Mouse (Mus musculus) forebrain, embryonic 10.5 days (tissue): Measurements from ENCODE around the gene Wdr25. TPM values are rescaled to one million over a fixed set of nuclear protein-coding genes. Genes with fewer than 3 reads are reported as not detected.

Source experiments
- DNase-seq: peaks from one replicate; pipeline ENCODE4 v3.0.0-alpha.2; 2017; ENCODE audit warnings: low spot score; ENCODE audit errors: extremely low spot score
- H3K27ac ChIP-seq: fragments of 300-500 bp; sonication (generic); 2 replicates; pipeline ENCODE4 v1.5.1; 2016; ENCODE audit warnings: mild to moderate bottlenecking
- H3K27me3 ChIP-seq: fragments of 300-500 bp; sonication (generic); 2 replicates; pipeline ENCODE4 v1.6.1; 2016; ENCODE audit warnings: mild to moderate bottlenecking; ENCODE audit not compliant: poor library complexity, severe bottlenecking
- H3K36me3 ChIP-seq: fragments of 300-500 bp; sonication (generic); replicated peaks from 2 replicates; pipeline ENCODE4 v1.6.1; 2016; ENCODE audit warnings: mild to moderate bottlenecking, moderate library complexity
- H3K4me1 ChIP-seq: fragments of 300-500 bp; sonication (generic); 2 replicates; pipeline ENCODE4 v1.6.1; 2016
- H3K4me3 ChIP-seq: fragments of 300-500 bp; sonication (generic); 2 replicates; pipeline ENCODE4 v1.5.1; 2016; ENCODE audit warnings: mild to moderate bottlenecking, moderate library complexity
- H3K9me3 ChIP-seq: fragments of 300-500 bp; sonication (generic); 2 replicates; pipeline ENCODE4 v1.6.1; 2016; ENCODE audit warnings: mild to moderate bottlenecking, moderate library complexity
- WGBS: fragments of 180-500 bp; shearing (Covaris S2); methylation state at CpG from one replicate; pipeline ENCODE4 v1.1.7; 2016; 5-methylcytosine and 5-hydroxymethylcytosine counted together
- polyA plus RNA-seq: library from polyadenylated mRNA; unstranded; fragments of >200 nt; fragmentation: Nextera tagmentation; extraction: Ambion mirVana; gene quantifications from 2 replicates; pipeline ENCODE4 v1.2.1, GENCODE M21; 2016

Wdr25 gene
- polyA plus RNA-seq, 1 experiment from 2014 or later: 9.9 TPM

DNA sequence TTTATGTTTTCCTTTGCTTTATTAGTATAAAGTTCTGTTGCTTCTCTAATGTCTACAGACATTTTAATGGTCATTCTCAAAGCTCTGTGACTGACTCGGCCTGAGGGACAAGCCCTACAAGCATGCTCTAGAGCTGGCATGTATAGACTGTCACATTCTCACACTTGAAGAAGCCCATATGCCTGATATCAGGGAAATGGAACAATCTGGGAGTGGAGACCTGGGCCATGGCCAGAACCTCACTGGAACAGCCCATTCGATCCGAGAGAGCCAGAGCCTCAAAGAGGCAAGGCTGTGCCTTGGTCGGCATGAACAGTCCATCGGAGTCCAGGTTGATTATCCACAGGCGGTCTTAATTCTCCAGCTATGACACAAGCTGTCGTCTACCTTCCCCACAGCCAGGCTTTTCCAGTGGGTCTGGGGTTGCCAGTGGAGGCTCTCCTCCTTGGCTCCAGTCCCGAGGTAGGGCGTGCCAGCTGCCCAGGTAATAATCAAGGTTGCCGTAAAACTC is 128.8 kb downstream of the Wdr25 start:
- 90% methylated on average over 10 of the region's 10 CpGs for WGBS

DNA sequence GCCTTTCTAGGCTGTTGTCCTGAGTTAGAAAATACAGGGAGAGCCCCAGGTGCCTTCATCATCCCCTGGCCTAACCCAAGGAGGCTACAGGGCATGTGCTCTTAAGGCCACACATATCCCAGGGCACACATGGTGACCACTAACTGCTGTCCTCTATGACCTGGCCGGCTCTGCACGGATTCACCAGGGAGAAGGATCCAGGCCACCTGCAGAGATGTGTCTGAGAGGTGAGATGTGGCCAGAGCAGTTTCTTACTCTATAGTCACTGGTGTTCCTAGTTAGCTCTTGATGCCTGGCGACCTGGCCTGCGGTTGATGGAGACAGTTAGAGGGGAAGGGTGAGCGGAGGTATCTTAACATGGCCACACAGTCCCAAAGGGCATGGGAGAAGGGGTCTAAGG is 129.5 kb downstream of the Wdr25 start:
- H3K4me3 ChIP-seq: no peak overlapping the region
- no peak for DNase-seq
- no peaks in the 10 kb centered on the region for H3K4me1 ChIP-seq
- no peak overlapping the region for H3K27ac ChIP-seq
- WGBS: 86% methylated on average over 5 of the region's 5 CpGs
- H3K36me3 ChIP-seq: 0 out of 2 replicates have a peak, but pooled peaks cover 5% of the 10 kb centered on the region
- H3K9me3 ChIP-seq: no peaks in the 10 kb centered on the region
- H3K27me3 ChIP-seq: peaks cover 4% of the 10 kb centered on the region

More for the DNA sequence above, 128.8 kb downstream of the Wdr25 start:
- no peak for DNase-seq
- H3K4me1 ChIP-seq: no peaks in the 10 kb centered on the region
- H3K9me3 ChIP-seq: no peaks in the 10 kb centered on the region
- 0 out of 2 replicates have a peak, but pooled peaks cover 5% of the 10 kb centered on the region for H3K36me3 ChIP-seq
- H3K27ac ChIP-seq: no peak overlapping the region
- peaks cover 4% of the 10 kb centered on the region for H3K27me3 ChIP-seq
- H3K4me3 ChIP-seq: no peak overlapping the region

DNA sequence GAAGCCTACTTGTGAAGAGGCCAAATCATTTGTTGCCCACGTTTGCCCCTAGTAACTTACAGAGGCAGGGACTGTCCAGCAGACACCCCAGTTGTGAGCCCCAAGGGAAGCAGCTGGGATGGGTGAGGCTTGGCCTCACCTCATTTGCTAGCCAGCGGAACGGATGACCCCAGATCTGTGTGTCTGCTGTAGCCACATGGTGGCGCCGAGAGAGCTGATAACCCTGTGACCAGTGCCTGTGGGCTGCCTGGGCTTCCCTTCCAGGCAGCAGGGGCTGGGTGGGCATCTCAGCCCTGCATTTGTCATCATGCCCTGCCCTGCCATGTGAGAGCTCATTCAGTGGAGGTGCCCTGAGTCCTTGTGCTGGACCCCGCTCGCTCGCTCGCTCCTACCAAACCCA is 130.3 kb downstream of the Wdr25 start:
- Histone ChIP-seq H3K36me3 (0 out of 2 replicates have a peak, but pooled peaks cover 5% of the 10 kb centered on the region), H3K4me3 (no peak overlapping the region), H3K27me3 (peaks cover 4% of the 10 kb centered on the region), H3K4me1 (no peaks in the 10 kb centered on the region), H3K27ac (no peak overlapping the region), H3K9me3 (no peaks in the 10 kb centered on the region)
- no peak for DNase-seq
- 61% methylated on average over 9 of the region's 9 CpGs for WGBS

DNA sequence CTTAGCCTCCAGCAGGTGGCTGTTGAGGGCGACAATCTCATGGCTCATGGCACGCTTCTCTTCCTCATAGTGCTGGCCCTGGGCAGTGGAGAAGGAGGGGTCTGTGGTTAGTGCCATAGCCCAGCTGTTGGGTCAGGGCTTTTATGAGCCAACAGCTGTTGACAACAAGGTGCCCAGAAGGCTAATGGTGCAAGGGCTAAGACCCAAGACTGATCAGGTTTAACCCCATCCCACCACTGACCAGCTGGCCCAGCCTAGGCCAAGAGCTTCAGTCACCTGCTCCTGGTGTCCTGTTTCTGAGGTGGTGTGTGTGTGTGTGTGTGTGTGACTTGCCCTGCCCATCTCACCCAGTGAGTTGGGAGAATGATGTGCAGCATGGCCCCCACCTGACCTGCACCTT is 143.6 kb downstream of the Wdr25 start:
- Histone ChIP-seq H3K27me3 (peaks cover 57% of the 10 kb centered on the region), H3K27ac (no peak overlapping the region)

DNA sequence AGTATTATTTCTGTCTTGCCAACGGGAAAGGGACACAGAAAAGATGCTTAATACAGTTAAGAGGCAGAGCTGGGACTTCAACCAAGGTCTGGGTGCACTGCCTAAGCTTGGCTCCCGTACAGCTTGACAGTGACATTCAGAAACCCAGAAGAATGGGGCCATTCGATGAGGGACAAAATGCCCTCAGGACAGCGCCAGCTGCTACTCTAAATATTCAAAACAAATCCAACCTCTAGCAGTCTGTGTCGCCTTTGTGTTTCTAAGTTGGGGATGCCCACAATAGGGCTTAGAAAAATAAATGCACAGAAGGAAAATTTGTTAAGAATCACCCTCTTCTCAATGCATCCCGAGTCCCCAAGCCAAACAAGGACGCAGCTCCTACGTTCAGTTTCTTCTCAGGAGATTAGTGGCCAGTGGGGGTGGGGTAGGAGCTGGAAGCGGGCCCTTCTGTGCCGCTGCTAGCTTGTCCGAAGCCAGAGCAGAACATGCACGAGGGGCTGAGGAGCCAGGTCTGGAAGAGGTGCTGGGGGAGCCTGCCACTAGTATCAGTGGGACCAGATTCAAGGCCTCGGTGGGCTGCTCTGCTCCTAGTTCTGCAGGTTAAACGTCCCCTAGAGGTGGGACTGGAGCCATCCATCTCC is 144.9 kb downstream of the Wdr25 start:
- H3K4me1 ChIP-seq: peaks cover 47% of the 10 kb centered on the region
- peak overlapping the region; percentile 45; the same call in 1 of the 2 replicates for H3K27ac ChIP-seq
- peaks cover 11% of the 10 kb centered on the region for H3K9me3 ChIP-seq
- peaks cover 55% of the 10 kb centered on the region for H3K27me3 ChIP-seq
- no peak for DNase-seq
- peaks cover 11% of the 10 kb centered on the region for H3K36me3 ChIP-seq
- WGBS: 36% methylated on average over 14 of the region's 14 CpGs
- no peak overlapping the region for H3K4me3 ChIP-seq

More for the DNA sequence above, 143.6 kb downstream of the Wdr25 start:
- peaks cover 14% of the 10 kb centered on the region for H3K9me3 ChIP-seq
- peaks cover 53% of the 10 kb centered on the region for H3K4me1 ChIP-seq
- H3K36me3 ChIP-seq: peaks cover 12% of the 10 kb centered on the region
- H3K4me3 ChIP-seq: no peak overlapping the region
- no peak for DNase-seq
- WGBS: 91% methylated on average over 2 of the region's 2 CpGs

DNA sequence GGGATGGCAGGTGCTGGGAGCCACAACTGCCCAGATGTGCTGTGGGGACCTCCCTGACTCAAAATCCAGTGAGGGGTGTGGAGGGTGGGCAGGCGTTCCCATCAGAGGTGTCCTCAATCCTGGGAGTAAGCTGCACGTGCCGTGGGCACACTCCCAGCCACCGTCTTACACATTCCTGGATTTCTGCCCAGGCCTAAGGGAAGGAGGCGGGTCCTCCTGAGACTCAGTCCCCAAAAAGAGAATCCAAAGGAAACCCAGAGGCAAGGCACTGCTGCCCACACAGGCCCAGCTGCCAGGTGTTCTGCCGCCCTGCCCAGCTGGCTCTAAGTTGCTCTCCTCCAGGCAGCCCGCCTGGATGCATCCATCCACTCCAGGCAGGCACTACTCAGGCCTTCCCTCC is 145.9 kb downstream of the Wdr25 start:
- H3K9me3 ChIP-seq: 0 out of 2 replicates have a peak, but pooled peaks cover under 1% of the 10 kb centered on the region
- peak overlapping the region; percentile 45; the same call in 1 of the 2 replicates for H3K27ac ChIP-seq
- peaks cover 52% of the 10 kb centered on the region for H3K27me3 ChIP-seq
- H3K36me3 ChIP-seq: 0 out of 2 replicates have a peak, but pooled peaks cover 2% of the 10 kb centered on the region
- peaks cover 40% of the 10 kb centered on the region for H3K4me1 ChIP-seq
- H3K4me3 ChIP-seq: no peak overlapping the region
- WGBS: 92% methylated on average over 7 of the region's 7 CpGs
- no peak for DNase-seq

DNA sequence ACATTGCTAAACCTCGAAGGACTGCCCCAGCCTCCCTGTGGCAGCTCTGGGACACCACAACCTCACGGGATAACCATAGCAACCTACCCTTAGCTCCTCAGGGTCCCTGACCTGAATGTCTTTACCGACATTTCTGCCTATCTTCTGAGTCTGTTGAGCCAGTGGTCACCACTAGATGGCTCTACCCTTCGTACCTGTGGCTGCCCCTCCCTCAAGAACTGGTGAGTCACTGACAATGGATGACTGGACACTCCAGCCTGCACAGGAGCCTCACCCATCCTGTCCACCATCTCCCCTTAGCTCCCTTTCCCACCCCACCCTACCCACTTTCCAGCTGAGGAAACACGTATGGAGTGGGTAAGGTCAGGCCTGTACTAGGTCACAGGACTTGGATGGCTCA is 151.1 kb downstream of the Wdr25 start:
- no peak for DNase-seq
- WGBS: 29% methylated on average over 5 of the region's 5 CpGs

DNA sequence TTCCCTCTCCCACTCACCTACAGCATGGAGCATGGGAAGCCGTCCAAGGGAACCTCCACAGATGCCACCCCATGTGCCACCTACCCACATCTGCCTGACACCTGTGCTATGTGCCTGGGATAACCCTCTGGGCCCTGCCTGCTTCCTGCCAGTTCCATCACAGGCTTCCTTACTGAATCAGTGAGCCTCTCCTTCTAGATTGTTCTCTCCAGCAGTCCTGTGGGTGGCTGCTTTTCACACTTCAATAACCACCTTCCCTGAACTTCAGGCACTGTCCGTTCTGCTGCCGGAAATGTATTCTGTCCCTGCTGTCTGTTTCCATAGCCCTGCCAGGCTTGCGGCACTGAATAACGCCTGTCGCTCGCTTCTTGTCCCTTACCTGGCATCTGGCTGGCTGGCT is 152.2 kb downstream of the Wdr25 start:
- no peaks in the 10 kb centered on the region for H3K9me3 ChIP-seq
- WGBS: 88% methylated on average over 7 of the region's 7 CpGs
- no peak overlapping the region for H3K4me3 ChIP-seq
- no peaks in the 10 kb centered on the region for H3K36me3 ChIP-seq
- DNase-seq: no peak
- 0 out of 2 replicates have a peak, but pooled peaks cover 5% of the 10 kb centered on the region for H3K4me1 ChIP-seq
- peaks cover 70% of the 10 kb centered on the region for H3K27me3 ChIP-seq
- H3K27ac ChIP-seq: no peak overlapping the region

More for the DNA sequence above, 151.1 kb downstream of the Wdr25 start:
- no peaks in the 10 kb centered on the region for H3K9me3 ChIP-seq
- peaks cover 59% of the 10 kb centered on the region for H3K27me3 ChIP-seq
- no peak overlapping the region for H3K4me3 ChIP-seq
- H3K36me3 ChIP-seq: no peaks in the 10 kb centered on the region
- H3K27ac ChIP-seq: no peak overlapping the region
- 0 out of 2 replicates have a peak, but pooled peaks cover 5% of the 10 kb centered on the region for H3K4me1 ChIP-seq

DNA sequence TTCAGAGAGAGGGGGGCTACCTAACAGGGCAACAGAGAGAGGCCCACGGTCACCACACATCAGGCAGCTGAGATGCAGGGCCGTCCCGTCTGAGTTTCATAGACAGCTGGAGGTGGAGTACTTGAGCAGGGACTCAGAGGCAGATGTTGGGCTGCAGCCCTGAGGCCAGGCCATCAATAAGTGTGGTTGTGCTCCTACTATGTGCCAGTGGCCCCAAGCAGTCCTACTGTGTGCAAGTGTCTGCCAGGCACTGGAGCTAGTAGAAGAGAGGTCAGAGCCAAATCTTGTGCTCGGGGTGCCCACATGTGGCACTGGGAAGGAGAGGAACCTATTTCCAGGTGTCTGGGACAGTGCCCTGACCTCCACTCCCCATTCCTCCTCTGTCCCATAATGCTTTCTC is 156.5 kb downstream of the Wdr25 start:
- Histone ChIP-seq H3K36me3 (no peaks in the 10 kb centered on the region), H3K27ac (no peak overlapping the region), H3K9me3 (no peaks in the 10 kb centered on the region), H3K4me3 (no peak overlapping the region), H3K4me1 (peaks cover 29% of the 10 kb centered on the region), H3K27me3 (peaks cover 88% of the 10 kb centered on the region)
- DNase-seq: no peak
- 89% methylated on average over 4 of the region's 4 CpGs for WGBS

DNA sequence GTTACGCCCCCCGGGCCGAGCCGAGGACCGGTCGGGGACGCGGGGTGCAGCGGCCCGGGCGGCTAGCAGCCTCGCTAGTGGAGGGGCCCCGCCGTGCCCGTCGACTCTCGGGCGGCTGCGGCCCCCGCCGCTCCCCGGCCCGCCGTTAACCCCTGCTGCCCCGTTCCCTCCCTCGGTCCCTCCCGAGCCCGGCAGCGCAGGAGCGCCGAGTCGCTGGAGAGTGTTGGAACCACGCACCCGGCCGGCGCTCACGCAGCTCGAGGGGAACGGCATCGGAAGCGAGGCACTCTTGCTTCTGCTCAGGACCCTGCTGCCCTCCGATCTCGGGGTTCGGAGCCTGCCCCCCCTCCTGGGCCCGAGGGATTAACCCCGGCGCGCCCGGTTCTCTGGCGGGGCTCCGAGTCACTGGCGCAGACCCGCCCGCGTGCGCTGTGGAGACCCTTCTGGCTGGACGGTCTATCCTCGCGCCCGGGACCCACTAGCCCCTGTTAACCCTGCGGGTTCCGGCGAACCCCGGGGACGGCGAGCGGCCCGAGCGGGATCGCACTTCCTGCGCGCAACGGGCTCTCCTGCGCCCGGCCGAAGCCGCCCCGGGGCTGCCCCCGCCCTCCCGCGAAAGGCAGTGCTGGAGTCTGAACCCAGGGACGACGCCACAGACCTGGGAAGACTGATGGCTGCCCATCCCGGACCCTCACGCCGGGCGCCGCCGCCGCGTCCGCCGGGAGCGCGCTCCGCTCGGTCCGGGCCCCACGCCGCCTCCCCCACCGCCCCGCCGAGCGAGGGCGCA is 159.8 kb downstream of the Wdr25 start:
- Histone ChIP-seq H3K36me3 (no peaks in the 10 kb centered on the region), H3K27me3 (peaks cover 96% of the 10 kb centered on the region), H3K4me1 (peaks cover 32% of the 10 kb centered on the region), H3K9me3 (no peaks in the 10 kb centered on the region), H3K27ac (peak overlapping the region; percentile 69), H3K4me3 (peak overlapping the region; percentile 65)
- under 1% methylated on average over 105 of the region's 105 CpGs for WGBS
- DNase-seq: no peak

DNA sequence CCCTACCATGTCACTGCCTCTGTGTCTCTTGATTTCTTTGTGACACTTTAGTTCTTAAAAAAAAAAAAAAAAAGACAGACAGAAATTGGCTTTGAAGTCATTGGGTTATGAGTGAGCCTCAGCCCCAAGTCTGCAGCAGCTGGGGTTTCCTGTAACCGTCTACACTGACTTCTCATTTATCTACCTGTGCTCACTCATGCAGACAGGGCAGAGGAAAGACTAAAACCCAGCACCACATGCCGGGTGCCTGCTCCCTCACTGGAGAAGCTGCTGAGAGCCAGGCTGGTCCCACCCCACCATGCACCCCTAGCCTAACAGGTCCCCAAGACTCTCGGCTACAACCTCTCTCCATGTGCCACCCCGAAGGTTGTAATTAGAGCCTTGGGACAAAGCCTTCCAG is 164.3 kb downstream of the Wdr25 start:
- Histone ChIP-seq H3K27ac (no peak overlapping the region), H3K27me3 (peaks cover 56% of the 10 kb centered on the region), H3K9me3 (no peaks in the 10 kb centered on the region), H3K4me1 (peaks cover 29% of the 10 kb centered on the region), H3K36me3 (no peaks in the 10 kb centered on the region), H3K4me3 (no peak overlapping the region)
- whole genome bisulfite sequencing: 75% methylated on average over 4 of the region's 4 CpGs
- no peak for DNase-seq

DNA sequence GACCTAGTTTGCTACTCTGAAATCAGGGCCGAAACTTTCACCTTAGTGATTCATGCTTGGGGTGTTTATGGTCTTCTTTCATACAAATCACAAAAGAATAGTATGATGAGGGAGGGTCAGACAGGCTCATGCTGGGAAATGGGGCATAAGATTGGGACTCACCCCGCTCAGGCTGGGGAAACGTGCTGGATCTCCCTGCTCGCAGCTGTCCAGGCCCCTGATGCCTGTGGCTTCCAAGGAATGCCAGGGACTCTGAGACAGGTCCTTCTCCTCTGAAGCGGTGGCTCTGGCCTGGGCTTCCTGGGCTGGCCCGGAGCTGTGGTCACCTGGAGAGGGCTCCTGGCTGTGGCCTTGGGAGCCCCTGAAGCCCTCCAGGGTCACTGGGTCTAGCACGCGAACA is 165.2 kb downstream of the Wdr25 start:
- Histone ChIP-seq H3K27ac (no peak overlapping the region), H3K27me3 (peaks cover 46% of the 10 kb centered on the region), H3K36me3 (no peaks in the 10 kb centered on the region), H3K9me3 (no peaks in the 10 kb centered on the region), H3K4me3 (no peak overlapping the region), H3K4me1 (peaks cover 20% of the 10 kb centered on the region)
- 86% methylated on average over 8 of the region's 8 CpGs for WGBS
- no peak for DNase-seq
